Mouse (Mus musculus) heart, postnatal 0 days (tissue): Measurements from ENCODE around the gene B4galnt4.

Source experiments
- CTCF ChIP-seq: IDR thresholded peaks from 2 replicates; pipeline ENCODE4 v1.5.1; 2016; ENCODE audit warnings: antibody characterized with exemption, control low read depth, low read depth
- EP300 ChIP-seq: IDR thresholded peaks from 2 replicates; pipeline ENCODE4 v1.6.1; 2016; ENCODE audit warnings: antibody characterized with exemption, low read depth

DNA sequence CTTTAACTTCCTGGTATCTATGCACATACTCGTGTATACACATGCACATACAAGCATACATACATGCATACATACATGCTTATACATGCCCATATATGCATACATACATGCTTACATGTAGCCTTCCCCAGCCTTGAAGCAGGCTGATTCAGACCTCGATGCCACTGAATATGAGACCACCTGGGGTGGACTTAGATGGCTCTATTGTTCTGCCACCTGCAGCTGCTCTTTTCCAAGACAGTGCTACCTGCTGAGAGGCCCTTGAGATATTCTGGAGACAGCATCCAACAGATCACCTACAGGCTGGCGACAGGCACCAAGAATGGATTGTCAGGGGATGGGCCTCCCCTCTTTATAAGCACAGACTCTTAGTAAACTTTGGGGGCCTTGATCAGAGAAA, 30.5 kb upstream of the B4galnt4 start:
- TF ChIP-seq EP300, result no peak
- TF ChIP-seq CTCF, result no peak
